Mouse (Mus musculus): ENCODE results near the gene Plekhn1.

Plekhn1 gene

GRCm38 (mm10) chr4:156234701-156235213 lies at the start of gene Plekhn1:
Plekhn1 (minus strand) TSS chr4:156234857.
- DNase-seq (ENCODE audit: low spot score) = peak; percentile 71

- no peak for DNase-seq (ENCODE audit: low spot score)
Measured at GRCm38 (mm10) chr4:156255078-156255839, 20.6 kb upstream of the Plekhn1 start, which contains the start of gene Samd11. Samd11 (minus strand) TSS chr4:156255657.

GRCm38 (mm10) chr4:156254361-156255077 lies 19.9 kb upstream of the Plekhn1 start:
- no peak for DNase-seq (ENCODE audit: low spot score)

GRCm38 (mm10) chr4:156253043-156253442 lies 18.4 kb upstream of the Plekhn1 start:
- no peak for DNase-seq (ENCODE audit: low spot score)

GRCm38 (mm10) chr4:156252619-156253018 lies 18.0 kb upstream of the Plekhn1 start:
- no peak for DNase-seq (ENCODE audit: low spot score)

DNA sequence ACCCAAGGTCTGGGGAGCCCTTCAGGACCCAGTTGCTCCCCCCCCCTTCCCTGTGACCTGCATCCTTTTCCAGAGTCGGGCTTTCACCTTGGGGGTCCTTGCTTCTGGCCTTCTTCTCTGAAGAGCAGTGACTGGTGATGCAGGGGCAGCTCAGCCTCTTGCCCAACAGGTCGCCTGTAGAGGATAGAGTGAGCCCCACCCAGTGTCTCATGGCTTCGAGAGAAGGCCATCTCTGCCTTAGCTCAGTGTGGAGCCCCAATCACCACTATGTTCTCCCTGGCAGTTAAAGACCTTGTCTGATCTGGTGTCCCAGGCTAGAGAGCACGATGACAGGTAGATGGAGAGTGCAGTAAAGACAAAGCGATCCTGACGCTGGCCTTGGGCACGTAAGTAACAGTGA lies 17.5 kb upstream of the Plekhn1 start:
- DNase-seq (ENCODE audit: low spot score) = no peak

DNA sequence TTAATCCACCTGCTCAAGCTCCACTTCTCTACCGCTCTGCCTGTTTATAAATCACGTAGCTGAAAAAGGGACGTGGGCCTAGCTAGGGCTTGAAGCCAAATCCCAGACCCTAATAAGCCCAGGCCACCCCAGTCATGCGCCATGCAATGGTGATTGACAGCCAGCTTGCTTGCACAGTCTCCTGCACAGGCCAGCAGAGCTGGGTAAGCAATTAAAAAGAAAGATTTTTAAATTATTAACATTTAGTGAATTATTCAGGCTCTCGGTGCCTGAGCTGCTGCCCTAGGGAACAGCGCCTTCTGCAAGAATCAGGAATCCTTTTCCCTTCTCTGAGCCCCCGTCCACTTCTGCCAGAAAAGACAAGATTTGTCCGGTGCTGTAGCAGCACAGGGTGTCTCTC lies 16.4 kb upstream of the Plekhn1 start:
- DNase-seq (ENCODE audit: low spot score) = no peak

DNA sequence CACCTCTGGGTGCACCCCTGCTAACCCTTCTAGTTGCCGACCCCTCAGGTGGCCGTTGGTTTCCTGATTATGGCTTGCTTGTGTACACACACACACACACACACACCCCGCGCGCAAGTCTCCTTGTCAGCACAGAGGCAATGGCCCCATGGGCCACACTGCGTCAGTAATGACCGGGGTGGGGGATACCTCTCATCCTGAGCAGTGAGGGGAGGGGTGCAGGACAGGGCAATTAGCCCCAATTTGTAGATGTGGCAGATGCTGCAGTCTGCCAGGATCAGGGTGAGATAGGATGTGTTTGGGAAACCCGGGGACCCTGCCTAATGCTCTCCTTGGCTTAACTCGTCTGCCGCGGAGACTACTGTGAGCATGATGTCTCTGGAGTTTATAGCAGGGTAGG lies 14.9 kb upstream of the Plekhn1 start:
- no peak for DNase-seq (ENCODE audit: low spot score)

DNA sequence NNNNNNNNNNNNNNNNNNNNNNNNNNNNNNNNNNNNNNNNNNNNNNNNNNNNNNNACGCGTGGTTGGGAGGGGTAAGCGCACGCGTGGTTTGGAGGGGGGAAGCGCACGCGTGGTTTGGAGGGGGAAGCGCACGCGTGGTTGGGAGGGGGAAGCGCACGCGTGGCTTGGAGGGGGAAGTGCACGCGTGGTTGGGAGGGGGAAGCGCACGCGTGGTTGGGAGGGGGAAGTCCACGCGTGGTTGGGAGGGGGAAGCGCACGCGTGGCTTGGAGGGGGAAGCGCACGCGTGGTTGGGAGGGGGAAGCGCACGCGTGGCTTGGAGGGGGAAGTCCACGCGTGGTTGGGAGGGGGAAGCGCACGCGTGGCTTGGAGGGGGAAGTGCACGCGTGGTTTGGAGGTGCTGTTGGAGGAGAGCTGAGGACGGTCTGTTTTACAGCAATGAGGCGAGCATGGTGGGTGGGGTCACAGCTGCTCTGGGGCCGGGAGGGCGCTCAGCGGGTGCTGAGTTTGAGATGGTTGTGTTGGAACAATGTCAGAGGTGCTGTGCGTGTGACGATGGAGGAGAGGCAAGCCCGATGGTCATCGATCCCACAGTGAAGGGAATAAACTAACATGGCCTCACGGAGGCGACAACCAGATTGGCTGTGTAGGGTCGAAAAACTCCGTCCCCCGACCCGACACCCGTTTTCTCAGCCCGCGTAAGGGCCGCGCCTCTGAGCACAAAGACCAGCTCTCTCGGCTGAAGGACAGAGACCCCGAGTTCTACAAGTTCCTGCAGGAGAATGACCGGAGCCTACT lies 2.2 kb upstream of the Plekhn1 start:
- no peak for DNase-seq (ENCODE audit: low spot score)

- DNase-seq (ENCODE audit: low spot score) = peak; percentile 86
Measured at GRCm38 (mm10) chr4:156235808-156236533, 1.3 kb upstream of the Plekhn1 start, which contains the start of gene Noc2l. Noc2l (plus strand) TSS chr4:156236010.

DNA sequence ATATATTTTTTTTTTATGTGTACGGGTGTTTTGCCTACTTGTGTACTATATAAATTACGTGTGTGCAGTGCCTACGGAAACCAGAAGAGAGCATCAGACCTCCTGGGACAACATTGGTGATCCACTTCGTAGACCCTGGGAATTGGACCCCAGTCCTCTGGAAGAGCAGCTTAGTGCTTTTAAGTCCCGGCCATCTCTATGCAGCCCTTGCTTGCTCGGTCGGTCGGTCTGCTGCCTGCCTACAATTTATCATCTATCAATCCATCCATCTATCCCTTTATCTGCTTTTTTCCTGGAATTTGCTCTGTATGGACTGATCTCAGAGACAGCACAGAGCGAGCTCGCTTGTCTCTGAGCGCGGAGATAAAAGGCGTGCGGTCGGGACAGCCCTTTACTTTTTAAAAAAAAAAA lies 708 bp upstream of the Plekhn1 start:
- no peak for DNase-seq (ENCODE audit: low spot score)

GRCm38 (mm10) chr4:156234021-156234501 lies 596 bp downstream of the Plekhn1 start:
- no peak for DNase-seq (ENCODE audit: low spot score)

DNA sequence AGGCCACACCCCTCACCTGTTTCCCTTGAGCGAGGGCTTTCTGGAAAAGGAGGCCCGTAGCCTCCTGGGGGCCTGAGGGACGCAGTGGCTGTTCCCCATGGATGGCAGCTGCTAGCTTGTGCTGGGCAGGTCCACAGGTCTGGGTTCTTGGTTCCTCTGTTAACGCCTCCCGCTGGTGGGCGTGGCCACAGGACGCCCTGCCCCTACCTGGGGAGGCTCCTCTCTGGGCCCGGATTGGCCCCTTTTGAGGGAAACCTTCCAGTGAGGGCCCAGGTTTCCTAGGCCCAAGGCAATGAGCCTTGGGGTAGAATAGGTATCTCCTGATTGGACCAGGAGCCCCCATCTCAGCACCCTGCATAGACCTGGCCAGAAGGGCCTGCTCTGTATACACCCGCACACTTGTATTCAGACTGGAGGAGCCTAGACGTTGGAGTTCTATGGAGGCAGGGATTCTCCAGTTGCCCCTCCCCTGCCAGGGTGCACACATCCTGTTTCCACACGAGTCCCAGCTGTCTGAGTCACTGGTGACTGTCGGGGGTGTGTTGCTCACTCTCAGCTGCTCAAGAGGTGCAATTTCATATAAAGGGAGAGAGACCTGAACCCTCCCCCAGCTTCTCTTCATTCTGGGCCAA lies 6.1 kb downstream of the Plekhn1 start:
- DNase-seq (ENCODE audit: low spot score) = peak; percentile 62

- DNase-seq (ENCODE audit: low spot score) = peak; percentile 37
Measured at GRCm38 (mm10) chr4:156227752-156228392, 6.8 kb downstream of the Plekhn1 start.

GRCm38 (mm10) chr4:156224276-156224675 lies 10.4 kb downstream of the Plekhn1 start:
- no peak for DNase-seq (ENCODE audit: low spot score)

DNA sequence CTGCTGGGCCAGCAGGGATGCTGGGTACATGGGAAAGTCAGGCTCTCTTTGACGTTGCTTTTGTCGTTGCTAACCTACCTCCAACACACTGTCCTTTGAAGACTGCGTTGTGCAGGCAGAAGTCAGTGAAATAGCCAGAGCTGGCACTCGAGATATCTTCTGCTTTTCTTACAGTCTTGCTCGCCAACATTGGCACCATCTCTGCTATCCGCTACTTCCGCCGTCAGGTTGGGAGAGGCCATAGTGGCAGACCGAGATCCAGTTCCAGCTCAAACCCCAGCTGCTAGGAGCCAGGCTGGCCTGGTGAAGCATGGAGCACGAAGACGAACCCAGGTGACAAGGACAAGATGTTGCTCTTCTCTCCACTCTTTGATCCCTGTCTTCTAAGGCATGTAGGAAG lies 14.7 kb downstream of the Plekhn1 start:
- no peak for DNase-seq (ENCODE audit: low spot score)

GRCm38 (mm10) chr4:156217838-156218237 lies 16.8 kb downstream of the Plekhn1 start:
- DNase-seq (ENCODE audit: low spot score) = no peak

DNA sequence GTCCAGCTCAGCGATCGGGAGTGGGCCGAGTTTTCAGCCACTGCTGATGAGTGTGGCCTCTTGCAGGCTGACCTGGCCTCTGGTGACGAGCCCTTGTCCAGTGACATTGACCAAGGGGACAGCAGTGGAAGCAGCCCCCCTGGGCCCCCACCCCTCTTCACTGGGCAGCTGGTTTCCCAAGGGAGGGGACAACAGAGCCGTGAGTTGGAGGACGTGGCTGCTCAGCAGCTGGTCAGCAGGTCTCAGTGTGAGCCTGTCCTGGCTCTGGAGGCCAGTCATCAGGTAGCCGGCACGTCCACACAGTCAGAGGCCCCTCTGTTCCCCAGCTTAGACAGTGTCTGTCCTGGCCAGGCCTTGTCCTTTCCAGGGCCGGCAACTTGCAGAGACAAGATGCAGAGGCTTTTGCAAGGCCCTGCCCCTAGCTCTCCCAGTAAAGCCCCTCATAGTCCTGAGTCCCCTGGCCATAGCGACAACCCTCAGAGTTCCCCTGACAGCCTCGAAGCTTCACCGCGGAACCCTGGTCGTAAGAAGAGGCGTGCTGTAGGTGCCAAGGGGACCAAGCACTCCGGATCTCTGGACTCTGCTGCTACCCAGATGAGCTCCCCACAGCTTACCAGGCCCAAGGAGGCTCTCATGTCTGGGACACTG lies 17.5 kb downstream of the Plekhn1 start:
- DNase-seq (ENCODE audit: low spot score) = no peak

- no peak for DNase-seq (ENCODE audit: low spot score)
Measured at GRCm38 (mm10) chr4:156216196-156216595, 18.5 kb downstream of the Plekhn1 start.

DNA sequence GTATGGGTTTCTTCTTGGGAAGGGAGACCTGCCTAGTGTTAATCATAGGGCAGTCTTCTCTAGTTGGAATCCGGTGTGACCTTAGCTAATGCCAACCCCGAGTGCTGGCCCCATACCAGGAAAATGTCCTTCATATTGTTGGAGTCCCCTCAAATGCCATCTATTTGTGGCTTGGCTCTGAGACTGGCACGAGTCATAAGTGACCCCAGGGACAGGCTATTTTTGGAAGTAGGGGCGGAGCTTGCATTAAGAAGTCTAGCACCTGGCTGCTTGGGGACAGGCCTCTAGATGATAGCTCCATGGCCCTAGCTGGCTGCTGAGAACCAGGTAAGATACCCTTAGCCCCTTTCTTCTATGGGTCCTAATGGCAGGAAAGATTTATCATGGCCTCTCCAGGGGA lies 19.0 kb downstream of the Plekhn1 start, which contains the start of gene Perm1:
Gene Perm1, plus strand, starts transcription at position 220 of the 400 bp plus-strand sequence.
- no peak for DNase-seq (ENCODE audit: low spot score)
